Mouse (Mus musculus) liver, postnatal 0 days (tissue): ENCODE measurements around the gene Ptpn20. TPM values are rescaled to one million over a fixed set of nuclear protein-coding genes. Genes with fewer than 3 reads are reported as not detected.
A peak's percentile ranks its signal among the peaks of the same experiment; 100 is the strongest.

Experiments
- ATAC-seq: fragments of 200-750 bp; cut with Nextera tagmentation; 2 replicates; pipeline ENCODE4 v1.8.0; 2017; ENCODE audit warnings: mild to moderate bottlenecking, moderate library complexity
- DNase-seq: peaks from one replicate; pipeline ENCODE4 v3.0.0-alpha.2; 2016
- H3K27ac ChIP-seq: fragments of 300-500 bp; sonication (generic); 2 replicates; pipeline ENCODE4 v1.5.1; 2014; ENCODE audit warnings: antibody characterized with exemption, moderate library complexity, mild to moderate bottlenecking, low read depth
- H3K27me3 ChIP-seq: fragments of 300-500 bp; sonication (generic); 2 replicates; pipeline ENCODE4 v1.6.1; 2014; ENCODE audit warnings: low read length, control low read depth, mixed read lengths; ENCODE audit not compliant: insufficient read depth
- H3K36me3 ChIP-seq: fragments of 300-500 bp; sonication (generic); replicated peaks from 2 replicates; pipeline ENCODE4 v1.6.1; 2014; ENCODE audit warnings: mild to moderate bottlenecking, control low read depth, low read length, moderate library complexity, mixed read lengths; ENCODE audit not compliant: insufficient read depth
- H3K4me1 ChIP-seq: fragments of 300-500 bp; sonication (generic); 2 replicates; pipeline ENCODE4 v1.6.1; 2014; ENCODE audit warnings: antibody characterized with exemption, mild to moderate bottlenecking, control low read depth; ENCODE audit not compliant: insufficient read depth
- H3K4me2 ChIP-seq: fragments of 300-500 bp; sonication (generic); 2 replicates; pipeline ENCODE4 v1.6.1; 2014; ENCODE audit warnings: low read depth, mild to moderate bottlenecking, low read length, moderate library complexity, mixed read lengths
- H3K4me3 ChIP-seq: fragments of 300-500 bp; sonication (generic); 2 replicates; pipeline ENCODE4 v1.5.1; 2014; ENCODE audit warnings: low read depth, low read length
- H3K9ac ChIP-seq: fragments of 300-500 bp; sonication (generic); replicated peaks from 2 replicates; pipeline ENCODE4 v1.6.1; 2014; ENCODE audit warnings: mild to moderate bottlenecking, moderate library complexity
- H3K9me3 ChIP-seq: fragments of 300-500 bp; sonication (generic); 2 replicates; pipeline ENCODE4 v1.6.1; 2016; ENCODE audit warnings: mild to moderate bottlenecking, control low read depth, low read length, mixed read lengths
- CTCF ChIP-seq: sonication (generic); IDR thresholded peaks from 2 replicates; pipeline ENCODE4 v1.5.1; 2016; ENCODE audit warnings: antibody characterized with exemption, low read depth
- EP300 ChIP-seq: IDR thresholded peaks from 2 replicates; pipeline ENCODE4 v1.6.1; 2016; ENCODE audit warnings: antibody characterized with exemption, low read depth, mild to moderate bottlenecking
- WGBS: fragments of 180-500 bp; shearing (Covaris S2); extraction: QIAGEN DNeasy Blood & Tissue Kit; methylation state at CpG from one replicate; pipeline ENCODE4 v1.1.7; 2014; ENCODE audit not compliant: insufficient replicate concordance; 5-methylcytosine and 5-hydroxymethylcytosine counted together
- polyA plus RNA-seq: library from polyadenylated mRNA; unstranded; fragments of >200 nt; fragmentation: Nextera tagmentation; extraction: Ambion mirVana; gene quantifications from 2 replicates; pipeline ENCODE4 v1.2.1, GENCODE M21; 2015

Gene Ptpn20
- polyA plus RNA-seq, 1 experiment from 2014 or later: 0.06 TPM

- TF ChIP-seq EP300 (no peak), CTCF (no peak)
- no peaks in the 10 kb centered on the region for H3K9me3 ChIP-seq
- no peak overlapping the region for H3K27ac ChIP-seq
- H3K4me1 ChIP-seq: no peaks in the 10 kb centered on the region
- no peaks in the 10 kb centered on the region for H3K27me3 ChIP-seq
- no peak for DNase-seq
- ATAC-seq: no peak
- H3K36me3 ChIP-seq: no peaks in the 10 kb centered on the region
- no peak overlapping the region for H3K4me3 ChIP-seq
- no peak overlapping the region for H3K4me2 ChIP-seq
- 68% methylated on average over 4 of the region's 4 CpGs for WGBS
- no peak overlapping the region for H3K9ac ChIP-seq
Measured at GRCm38 (mm10) chr14:33634354-33634753, 45.3 kb downstream of the Ptpn20 start.

GRCm38 (mm10) chr14:33634774-33635173 lies 45.8 kb downstream of the Ptpn20 start:
- no peak overlapping the region for H3K4me2 ChIP-seq
- DNase-seq (no peak), ATAC-seq (no peak)
- H3K27ac ChIP-seq: no peak overlapping the region
- H3K9me3 ChIP-seq: no peaks in the 10 kb centered on the region
- TF ChIP-seq CTCF (no peak), EP300 (no peak)
- no peaks in the 10 kb centered on the region for H3K4me1 ChIP-seq
- H3K36me3 ChIP-seq: no peaks in the 10 kb centered on the region
- H3K4me3 ChIP-seq: no peak overlapping the region
- WGBS: 75% methylated on average over 1 of the region's 1 CpGs
- H3K27me3 ChIP-seq: no peaks in the 10 kb centered on the region
- no peak overlapping the region for H3K9ac ChIP-seq

DNA sequence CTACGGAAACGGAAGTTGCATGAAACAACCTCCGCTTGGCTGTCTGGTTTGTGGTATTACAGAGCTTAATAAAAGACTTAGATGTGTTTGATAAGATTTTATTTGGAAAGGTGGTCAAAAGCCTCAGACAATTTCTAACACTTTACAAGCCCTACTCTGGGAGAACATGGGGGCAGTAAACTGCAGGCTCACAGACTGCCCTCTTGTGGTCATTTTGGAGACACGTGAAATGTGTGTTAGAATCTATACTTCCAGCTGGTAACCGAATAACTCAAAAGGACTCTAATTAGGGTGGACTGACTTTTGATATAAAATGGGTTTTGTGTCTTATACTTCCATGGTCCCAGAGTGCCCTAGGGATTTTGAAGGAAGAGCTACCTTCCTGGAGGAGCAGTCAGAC lies 50.4 kb downstream of the Ptpn20 start:
- Histone ChIP-seq H3K9me3 (no peaks in the 10 kb centered on the region), H3K9ac (no peak overlapping the region), H3K4me1 (no peaks in the 10 kb centered on the region), H3K27ac (no peak overlapping the region), H3K36me3 (no peaks in the 10 kb centered on the region), H3K27me3 (no peaks in the 10 kb centered on the region), H3K4me3 (no peak overlapping the region), H3K4me2 (no peak overlapping the region)
- no peak for ATAC-seq
- DNase-seq: no peak
- WGBS: 77% methylated on average over 5 of the region's 5 CpGs
- no peak for TF ChIP-seq EP300
- TF ChIP-seq CTCF: peak; percentile 48

DNA sequence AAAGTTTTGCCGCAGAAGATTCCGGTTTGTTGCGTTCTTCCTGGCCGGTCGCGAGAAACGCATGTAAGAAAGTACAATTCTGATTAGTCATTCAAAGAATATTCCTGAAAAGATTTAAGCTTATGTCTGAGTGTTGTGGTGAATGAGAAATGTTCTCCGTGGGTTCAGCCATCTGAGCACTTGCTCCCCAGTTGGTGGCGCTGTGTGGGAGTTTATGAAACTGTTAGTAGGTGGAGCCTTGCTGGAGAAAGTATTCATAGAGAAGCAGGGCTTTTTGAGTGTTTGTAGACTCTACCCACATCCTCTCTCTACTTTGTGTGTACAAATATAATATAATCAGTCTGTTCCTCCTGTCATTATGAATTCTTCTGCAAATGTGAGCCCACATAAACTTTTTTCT lies 61.7 kb downstream of the Ptpn20 start:
- ATAC-seq: no peak
- WGBS: 87% methylated on average over 9 of the region's 9 CpGs
- Histone ChIP-seq H3K27me3 (no peaks in the 10 kb centered on the region), H3K4me2 (no peak overlapping the region), H3K4me3 (no peak overlapping the region), H3K27ac (no peak overlapping the region), H3K4me1 (no peaks in the 10 kb centered on the region), H3K9me3 (no peaks in the 10 kb centered on the region), H3K36me3 (no peaks in the 10 kb centered on the region), H3K9ac (no peak overlapping the region)
- TF ChIP-seq CTCF: no peak
- no peak for TF ChIP-seq EP300
- no peak for DNase-seq

DNA sequence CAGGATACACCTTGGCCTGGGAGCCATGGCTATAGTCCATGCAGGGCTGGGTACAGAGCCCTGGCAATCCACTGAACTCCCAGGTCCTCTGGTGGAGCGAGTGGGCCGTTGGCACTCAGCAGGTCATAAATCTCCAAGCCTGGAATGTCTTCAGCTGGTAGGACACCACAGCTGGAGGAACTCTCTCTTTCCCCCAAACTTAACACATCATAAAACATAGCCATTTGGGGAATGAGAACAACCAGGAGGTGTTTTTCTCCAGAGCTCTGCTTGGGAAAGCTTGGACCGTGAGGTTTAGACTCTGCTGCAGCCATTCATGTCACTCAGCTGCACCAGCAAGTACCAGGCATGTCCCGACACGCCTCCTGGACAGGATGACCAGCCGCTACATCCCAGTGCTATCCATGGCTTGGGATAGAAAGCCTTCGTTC lies 68.5 kb downstream of the Ptpn20 start:
- no peak for DNase-seq
- 70% methylated on average over 7 of the region's 7 CpGs for WGBS
- H3K4me3 ChIP-seq: no peak overlapping the region

GRCm38 (mm10) chr14:33658331-33658730 lies 69.3 kb downstream of the Ptpn20 start:
- ATAC-seq (no peak), DNase-seq (no peak)
- no peak for TF ChIP-seq CTCF
- no peak for TF ChIP-seq EP300
- 79% methylated on average over 2 of the region's 2 CpGs for WGBS
- H3K9me3 ChIP-seq: no peaks in the 10 kb centered on the region
- H3K27me3 ChIP-seq: no peaks in the 10 kb centered on the region
- H3K4me2 ChIP-seq: no peak overlapping the region
- no peaks in the 10 kb centered on the region for H3K4me1 ChIP-seq
- no peaks in the 10 kb centered on the region for H3K36me3 ChIP-seq
- no peak overlapping the region for H3K9ac ChIP-seq
- H3K27ac ChIP-seq: no peak overlapping the region
- H3K4me3 ChIP-seq: no peak overlapping the region

More for the DNA sequence above, 68.5 kb downstream of the Ptpn20 start:
- H3K9ac ChIP-seq: no peak overlapping the region
- no peaks in the 10 kb centered on the region for H3K4me1 ChIP-seq
- H3K4me2 ChIP-seq: no peak overlapping the region
- TF ChIP-seq CTCF (no peak), EP300 (no peak)
- no peak for ATAC-seq
- H3K27me3 ChIP-seq: no peaks in the 10 kb centered on the region
- no peak overlapping the region for H3K27ac ChIP-seq
- H3K36me3 ChIP-seq: no peaks in the 10 kb centered on the region
- no peaks in the 10 kb centered on the region for H3K9me3 ChIP-seq

GRCm38 (mm10) chr14:33662080-33662479 lies 73.1 kb downstream of the Ptpn20 start:
- ATAC-seq: no peak
- H3K4me3 ChIP-seq: no peak overlapping the region
- WGBS: 57% methylated on average over 9 of the region's 9 CpGs

More at GRCm38 (mm10) chr14:33662080-33662479, 73.1 kb downstream of the Ptpn20 start:
- DNase-seq: no peak
- Histone ChIP-seq H3K27ac (no peak overlapping the region), H3K4me2 (no peak overlapping the region), H3K9ac (no peak overlapping the region), H3K9me3 (no peaks in the 10 kb centered on the region; the same call in 1 of the 2 replicates), H3K36me3 (no peaks in the 10 kb centered on the region), H3K27me3 (no peaks in the 10 kb centered on the region), H3K4me1 (no peaks in the 10 kb centered on the region)
- TF ChIP-seq CTCF (no peak), EP300 (no peak)
